Mouse (Mus musculus): ENCODE measurements around the gene Satb2.

The Satb2 gene

DNA sequence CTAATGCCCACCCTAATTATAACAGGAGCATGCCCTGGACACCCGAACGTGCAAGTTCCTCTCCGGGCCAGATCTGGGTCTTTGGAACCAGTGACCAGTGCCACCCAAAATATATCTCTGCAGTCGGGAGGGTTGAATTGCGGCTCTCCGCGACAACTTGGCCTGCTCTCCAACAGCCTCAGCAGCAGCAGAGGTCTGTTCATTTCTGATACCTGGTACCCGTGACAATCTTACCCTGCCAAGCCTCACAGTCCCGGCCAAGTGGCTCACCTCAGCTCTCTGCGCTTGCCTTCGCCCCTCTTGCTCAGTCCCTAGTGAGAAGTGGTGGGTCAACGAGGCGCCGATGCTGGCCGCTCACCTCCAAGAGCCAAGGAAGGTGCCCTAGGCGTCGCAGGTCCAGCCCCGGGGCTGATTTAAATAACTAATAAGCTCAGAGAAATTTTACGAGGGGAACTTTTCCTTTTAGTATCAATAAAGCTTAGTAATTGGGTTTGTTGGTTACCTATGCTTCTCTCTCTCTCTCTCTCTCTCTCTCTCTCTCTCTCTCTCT is at the start of gene Satb2:
Gene Satb2 (minus strand): TSS at position 500 of the 550 bp plus-strand sequence.
- DNase-seq, result no peak

DNA sequence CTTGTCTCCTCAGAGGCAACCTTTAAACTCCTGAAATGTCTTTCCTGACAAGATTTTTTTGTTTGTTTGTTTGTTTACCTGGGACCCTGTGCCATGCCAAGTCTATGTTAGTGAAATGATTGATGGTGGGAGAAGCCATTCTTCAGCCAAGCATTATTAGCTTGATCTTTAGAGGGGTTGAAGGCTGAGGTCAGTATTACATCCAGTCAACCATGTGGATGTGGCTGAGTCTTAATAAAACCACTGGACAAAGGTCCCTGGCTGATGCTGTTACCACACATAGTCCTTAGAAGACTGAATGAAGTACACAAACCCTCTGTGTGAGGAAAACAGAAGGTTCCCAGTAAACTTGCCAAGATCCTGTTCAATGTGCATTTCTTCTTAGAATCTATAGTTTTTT is 40.5 kb upstream of the Satb2 start:
- no peak for DNase-seq

DNA sequence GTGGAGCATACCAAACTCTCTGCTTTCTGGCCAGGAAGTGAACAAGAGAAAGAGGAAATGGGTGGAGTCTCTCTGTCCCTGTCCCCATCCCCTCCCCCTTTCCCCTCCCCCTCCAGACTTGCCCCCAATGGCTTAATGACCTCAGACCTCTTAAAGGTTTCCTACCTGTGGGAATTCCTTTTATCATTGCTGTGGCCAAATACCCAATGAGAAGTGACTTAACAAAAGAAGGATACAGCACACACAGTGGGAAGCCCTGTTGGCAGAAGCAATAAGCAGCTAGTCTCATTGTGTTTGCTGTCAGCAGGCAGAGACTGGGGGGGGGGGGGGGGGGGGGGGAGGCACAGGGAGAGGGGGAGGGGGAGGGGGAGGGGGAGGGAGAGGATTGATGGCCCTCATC is 35.4 kb upstream of the Satb2 start:
- DNase-seq, result no peak

- no peak for DNase-seq
Measured at GRCm38 (mm10) chr1:57009171-57009570, 30.7 kb upstream of the Satb2 start.

DNA sequence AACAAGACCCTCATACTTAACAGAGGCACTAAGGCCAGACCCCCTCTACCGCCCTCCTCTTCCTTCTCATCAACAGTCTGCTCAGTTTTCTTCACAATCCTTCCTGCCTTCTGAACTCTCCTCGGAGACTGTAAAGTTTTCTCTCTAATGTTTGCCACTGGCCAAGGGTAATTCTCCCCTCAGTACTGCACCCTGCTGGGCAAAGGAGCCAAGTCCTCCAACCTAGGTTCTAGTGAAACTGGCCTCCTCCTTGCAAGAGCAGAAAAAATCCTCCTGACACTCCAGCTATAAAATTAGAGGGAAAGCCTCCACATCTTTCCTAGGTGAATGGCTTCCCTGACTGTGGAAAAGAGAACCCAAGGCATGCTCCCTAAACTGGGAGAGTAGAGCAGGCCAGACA is 16.6 kb upstream of the Satb2 start:
- DNase-seq, result no peak

- no peak for DNase-seq
Measured at GRCm38 (mm10) chr1:56992310-56992709, 13.9 kb upstream of the Satb2 start.

GRCm38 (mm10) chr1:56991613-56992012 is 13.2 kb upstream of the Satb2 start:
- DNase-seq, result no peak

GRCm38 (mm10) chr1:56984483-56984810 is 6.0 kb upstream of the Satb2 start:
- DNase-seq, result no peak

DNA sequence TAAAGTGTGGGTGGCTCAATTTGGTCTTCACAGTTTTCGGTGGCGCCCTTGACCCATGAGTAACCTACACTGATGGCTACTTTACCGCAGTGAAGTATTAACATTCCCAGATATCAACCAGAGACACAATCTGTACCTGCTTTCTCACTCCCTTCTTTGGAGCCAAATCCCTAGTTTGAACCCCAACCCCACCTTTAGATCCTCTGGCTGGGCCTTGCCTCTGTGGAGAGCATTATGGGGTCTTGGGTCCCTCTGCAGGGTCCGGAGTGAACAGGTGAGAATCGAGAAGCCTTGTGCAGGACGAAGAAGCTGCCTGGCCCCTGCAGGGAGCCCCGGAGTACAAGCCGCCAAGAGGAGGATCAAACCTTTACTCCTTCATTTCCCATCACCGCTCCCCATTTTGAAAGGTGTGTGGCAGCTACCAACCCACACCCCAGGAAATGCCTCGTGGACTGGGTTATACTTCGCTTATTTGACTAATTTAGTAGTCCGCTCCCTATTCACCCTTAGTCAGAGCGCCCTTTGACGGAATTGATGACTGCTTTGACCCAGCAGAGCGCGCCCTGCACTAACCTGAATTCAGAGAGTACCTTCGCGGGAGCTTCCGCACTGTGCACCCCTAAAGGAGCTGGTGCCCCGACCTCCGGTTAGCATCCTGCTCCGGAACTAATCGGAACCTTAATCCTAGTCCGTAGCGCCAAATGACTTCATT is 5.5 kb upstream of the Satb2 start:
- no peak for DNase-seq

GRCm38 (mm10) chr1:56983100-56983590 is 4.7 kb upstream of the Satb2 start:
- no peak for DNase-seq

GRCm38 (mm10) chr1:56982631-56983030 is 4.2 kb upstream of the Satb2 start:
- DNase-seq, result no peak

DNA sequence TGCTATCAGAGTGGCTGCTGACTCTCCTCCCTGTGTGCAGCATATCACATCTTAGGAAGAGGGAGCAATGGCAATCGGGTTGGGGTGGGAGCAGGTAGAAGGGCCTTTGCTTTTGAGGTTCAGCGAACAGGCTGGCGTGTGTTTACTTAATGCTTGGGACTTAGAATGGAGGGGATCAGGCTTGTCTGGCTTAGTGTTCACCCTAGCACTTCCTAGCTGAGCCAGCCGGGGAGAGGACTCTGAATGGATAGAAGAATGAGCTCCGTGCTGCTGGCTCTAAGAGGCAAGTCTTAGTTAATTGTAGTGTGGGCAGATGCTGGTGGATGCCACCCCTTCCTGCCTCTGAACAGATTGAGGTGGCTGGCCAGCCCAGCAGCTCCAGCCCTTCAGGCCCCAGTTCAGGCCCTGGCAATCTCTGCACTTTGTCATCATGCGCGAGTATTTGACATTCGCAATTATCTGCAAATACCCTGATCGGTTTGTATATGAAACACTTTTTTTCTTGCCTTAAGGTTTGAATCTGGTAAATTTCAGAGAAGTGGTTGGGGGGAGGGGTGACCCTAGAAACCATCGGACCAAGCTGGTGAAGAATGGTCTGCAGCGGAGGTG is 3.6 kb upstream of the Satb2 start:
- no peak for DNase-seq

GRCm38 (mm10) chr1:56981508-56981907 is 3.1 kb upstream of the Satb2 start:
- no peak for DNase-seq

DNA sequence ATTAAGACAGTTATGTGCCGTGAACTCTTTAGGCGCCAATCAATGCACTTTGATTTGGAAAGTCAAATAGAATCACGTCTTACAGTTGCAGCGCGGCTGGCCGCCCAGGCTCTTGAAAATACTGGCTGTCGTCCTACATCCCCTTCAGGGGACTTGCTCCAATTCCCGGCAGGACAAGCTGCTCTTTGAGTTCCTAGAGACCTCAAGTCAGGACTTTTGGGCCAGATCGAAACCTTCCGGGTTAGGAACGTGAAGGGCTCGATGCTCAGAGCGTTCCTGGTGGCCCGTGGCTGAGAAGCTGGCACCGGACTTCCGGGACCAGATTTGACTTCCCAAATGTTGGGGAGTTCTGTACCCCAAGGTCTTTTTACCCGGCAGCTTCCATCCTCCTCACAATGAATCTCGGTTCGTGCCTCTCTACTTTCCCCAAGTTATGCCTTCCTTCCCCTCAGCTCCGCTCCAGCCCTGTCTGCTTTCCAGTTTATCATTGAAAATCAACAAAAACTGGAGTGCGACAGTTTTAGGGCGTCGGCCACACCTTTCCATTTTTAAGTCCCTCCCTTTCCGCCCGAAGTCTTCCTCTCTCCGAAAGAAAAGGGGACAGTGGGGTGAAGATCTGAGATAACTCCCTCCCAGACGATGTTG is 2.3 kb upstream of the Satb2 start:
- no peak for DNase-seq

GRCm38 (mm10) chr1:56979531-56980395 is 1.3 kb upstream of the Satb2 start:
- no peak for DNase-seq

GRCm38 (mm10) chr1:56977201-56978100 is 999 bp downstream of the Satb2 start:
- DNase-seq, result peak; percentile 67 to 72

DNA sequence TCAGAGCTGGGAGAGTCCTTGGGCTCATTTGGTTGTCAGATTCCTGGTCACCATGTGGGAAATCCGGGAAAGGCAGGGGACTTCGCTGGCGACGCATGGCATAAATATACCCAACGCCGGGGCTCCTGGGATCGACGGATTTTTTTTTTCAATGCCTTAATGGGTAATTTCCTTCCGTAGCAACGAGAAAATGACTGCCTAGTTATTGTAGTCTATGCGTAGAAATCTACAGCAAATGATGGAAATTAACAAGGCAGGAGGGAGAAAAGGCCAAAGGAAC is 1.7 kb downstream of the Satb2 start:
- DNase-seq, result no peak

DNA sequence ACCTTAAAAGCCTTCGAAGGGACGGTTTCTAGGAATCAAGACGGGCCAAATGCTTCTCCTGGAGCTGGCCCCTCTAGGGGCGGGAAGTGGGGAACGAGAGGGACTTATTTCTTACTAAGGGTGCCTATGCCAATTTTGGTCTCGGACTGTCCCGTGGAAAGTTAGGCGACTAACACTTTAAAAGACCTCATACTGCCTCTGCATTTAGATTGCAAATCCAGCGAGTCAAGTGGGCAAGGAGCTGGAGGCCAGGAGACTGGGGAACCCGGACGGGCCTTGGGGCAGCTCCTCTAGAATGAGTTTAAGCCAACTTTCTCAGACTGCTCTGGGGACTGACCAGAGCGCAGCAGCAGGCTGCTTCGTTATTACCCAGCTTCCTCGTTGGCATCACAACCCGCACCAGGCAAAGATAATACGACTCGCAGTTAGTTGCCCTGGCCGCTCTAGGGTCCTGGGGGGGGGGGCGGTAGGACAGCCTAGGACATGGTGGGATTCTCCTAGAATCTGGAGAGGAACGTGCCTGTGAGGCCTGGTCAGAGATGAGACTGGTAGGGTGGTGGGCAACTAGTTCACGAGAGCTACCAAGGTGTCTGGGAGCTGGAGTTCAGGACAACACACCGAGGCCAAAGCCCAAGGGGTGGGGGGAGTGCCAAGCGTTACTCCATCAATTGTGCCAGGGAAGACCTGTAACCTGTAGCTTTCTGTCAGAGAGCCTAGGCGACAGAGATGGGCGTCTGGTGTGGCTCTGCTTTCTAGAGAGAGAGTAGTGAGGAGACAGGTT is 2.2 kb downstream of the Satb2 start:
- DNase-seq, result peak in 1 of 2 experiments; percentile 8

DNA sequence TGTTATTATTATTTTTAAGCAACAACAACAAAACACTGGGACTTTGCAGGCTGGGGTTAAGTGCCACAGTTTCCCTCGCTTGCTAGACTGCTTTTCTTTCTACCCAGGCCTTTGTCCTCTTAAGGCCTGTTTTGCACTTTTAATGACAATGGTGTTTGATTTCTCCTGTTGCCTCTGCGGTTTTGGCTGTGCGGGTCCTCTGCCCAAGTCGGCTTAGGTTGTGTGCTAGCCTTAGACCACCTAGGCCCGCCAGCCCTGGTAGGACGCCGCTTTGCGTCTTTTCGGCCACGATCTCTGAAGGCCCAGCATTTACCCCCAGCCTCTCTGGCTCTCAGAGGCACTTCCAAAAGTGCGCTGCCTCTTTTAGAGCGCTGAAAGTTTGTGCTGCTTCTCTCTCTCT is 2.9 kb downstream of the Satb2 start:
- no peak for DNase-seq

GRCm38 (mm10) chr1:56974187-56974586 is 4.3 kb downstream of the Satb2 start:
- no peak for DNase-seq

DNA sequence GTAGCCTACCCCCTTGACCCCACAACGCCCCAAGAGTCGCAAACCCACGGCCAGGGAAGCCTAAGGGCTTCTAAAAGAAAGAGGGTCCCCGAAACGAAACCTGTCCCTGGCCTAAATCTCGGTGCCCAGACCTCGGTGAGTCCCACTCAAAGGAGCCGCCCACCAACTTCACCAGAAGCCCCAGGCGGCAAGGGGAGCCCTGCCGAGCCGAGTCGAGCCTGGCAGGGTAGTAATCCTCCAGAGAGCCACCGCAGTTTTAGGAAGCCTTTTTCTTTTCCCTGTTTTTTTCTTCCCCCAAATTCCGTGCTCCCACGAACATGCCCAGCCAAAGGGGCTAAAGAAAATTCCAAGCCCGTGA is 4.9 kb downstream of the Satb2 start:
- DNase-seq, result no peak

Data from cerebellum, postnatal 36 days (tissue).